Mouse (Mus musculus) adrenal gland, postnatal 10 days (tissue): ENCODE measurements around the gene Specc1l. TPM values are rescaled to one million over a fixed set of nuclear protein-coding genes. Genes with fewer than 3 reads are reported as not detected.
"Not testable (repeated sequence)": the region's sequence is repeated elsewhere in the genome, so short reads cannot be mapped to it uniquely, and the experiment has no call there.

Experiments
- DNase-seq: peaks from one replicate; pipeline ENCODE4 v3.0.0; 2021; ENCODE audit warnings: mixed read lengths
- total RNA-seq, 2 experiments: library from RNA; stranded (reverse); gene quantifications; 2 replicates each; pipeline ENCODE4 v1.2.3; 2021

Gene Specc1l
- total RNA-seq, 2 experiments from 2014 or later: 43.4 to 49.3 TPM

DNA sequence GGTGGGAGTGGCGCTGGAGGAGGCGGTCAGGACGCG is 104.8 kb downstream of the Specc1l start, which contains the start of gene Adora2a:
TSS of gene Adora2a (plus strand) at position 6 of the 36 bp plus-strand sequence.
- DNase-seq: no peak

DNA sequence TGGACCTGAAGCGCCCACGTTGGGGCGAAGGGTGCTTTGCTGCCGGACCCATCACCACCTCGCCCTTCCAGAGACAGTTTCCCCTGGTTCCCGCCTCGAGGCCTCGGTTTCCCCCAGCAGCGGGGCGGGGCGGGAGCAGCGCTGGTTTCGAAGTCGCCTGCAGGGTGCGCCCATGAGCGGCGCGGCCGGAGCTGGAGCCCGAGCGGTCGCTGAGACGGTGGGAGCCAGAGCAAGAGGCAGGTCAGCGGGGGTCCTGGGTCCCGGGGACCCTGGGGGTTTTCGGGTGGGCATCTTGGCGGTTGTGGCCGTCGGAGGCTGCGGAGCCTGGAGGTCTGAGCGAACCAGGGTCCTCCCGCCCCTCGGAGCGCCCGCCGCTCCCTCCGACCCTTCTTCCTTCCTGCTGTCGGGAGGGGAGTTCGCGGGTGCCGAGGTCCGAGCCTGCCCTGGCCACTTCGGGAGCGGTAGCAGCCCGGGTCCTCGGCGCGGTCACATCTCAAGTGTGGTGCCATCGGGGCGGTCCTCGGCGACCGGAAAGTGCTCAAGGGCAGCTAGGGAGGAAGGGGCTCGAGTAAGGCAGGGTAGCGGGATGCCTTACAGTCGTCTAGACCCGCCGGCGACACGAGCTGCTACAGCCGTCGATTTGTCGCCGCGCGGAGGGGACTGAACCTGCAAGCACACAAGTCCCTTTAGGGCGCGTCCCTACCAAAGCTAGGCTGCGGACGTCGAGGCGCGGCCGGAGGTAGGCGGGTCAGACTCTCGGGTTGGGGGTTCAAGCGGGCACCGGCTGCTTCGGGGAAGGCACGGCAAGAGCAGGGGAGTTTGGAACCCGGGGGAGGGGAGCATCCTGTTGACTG is 105.3 kb downstream of the Specc1l start:
- DNase-seq: peak; percentile 86

DNA sequence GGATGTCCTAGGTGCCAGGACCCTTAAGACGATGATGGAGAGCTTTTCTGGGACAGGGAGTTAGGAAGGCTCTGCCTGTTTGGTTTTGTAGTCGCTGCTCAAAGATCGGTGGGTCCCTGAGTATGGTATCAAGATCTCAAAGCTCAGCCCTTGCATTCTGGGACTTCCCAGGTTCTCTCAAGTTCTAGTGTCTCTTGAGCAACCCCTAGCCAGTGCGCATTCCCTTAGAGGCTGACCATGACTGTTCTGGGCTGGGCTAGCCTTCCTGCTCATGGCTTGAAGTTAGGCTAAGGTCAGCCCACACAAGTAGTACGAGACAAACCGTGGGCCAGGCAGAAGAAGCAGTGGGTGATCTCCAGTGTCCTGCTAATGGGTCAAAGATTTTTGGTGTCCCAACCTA is 106.3 kb downstream of the Specc1l start:
- DNase-seq: no peak

DNA sequence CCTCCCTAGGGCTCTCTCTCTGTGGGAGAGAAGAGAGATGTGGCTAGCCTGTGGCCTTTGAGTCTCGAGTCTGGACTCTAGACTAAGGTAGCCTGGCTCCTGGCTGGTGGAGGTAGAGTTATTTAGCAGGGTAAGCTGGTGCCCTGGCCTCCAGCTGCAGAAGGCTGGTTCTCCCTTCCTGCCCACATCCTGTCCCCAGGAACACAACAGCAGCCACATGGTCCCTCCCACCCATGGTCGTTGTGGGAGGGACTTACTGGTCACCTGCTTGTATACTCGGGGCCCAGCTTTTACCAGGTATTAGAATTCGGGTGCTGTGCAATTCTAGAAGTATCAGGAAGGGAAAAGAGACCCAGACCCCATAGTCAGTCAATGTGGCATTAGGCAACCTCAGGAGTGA is 108.4 kb downstream of the Specc1l start:
- DNase-seq: no peak

DNA sequence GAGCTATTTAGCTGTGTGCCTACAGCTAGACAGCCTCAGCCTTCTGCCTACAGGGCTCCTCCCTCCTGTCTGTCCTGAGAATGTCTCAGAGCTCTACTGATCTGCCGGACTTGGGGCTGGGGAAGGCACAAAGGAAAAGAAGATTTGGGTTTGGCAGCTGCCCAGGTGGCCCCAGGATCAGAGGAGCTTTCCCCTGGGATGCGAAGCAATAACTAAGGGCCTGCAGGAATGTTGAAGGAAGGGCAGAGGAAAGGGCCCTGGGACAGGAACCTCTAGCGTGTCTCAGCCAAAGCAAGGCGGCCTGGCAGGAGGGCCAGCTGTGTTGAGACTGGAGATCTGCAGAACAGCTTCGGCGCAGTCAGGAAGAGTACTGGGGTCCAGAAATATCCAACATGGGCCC is 111.1 kb downstream of the Specc1l start:
- no peak for DNase-seq

DNA sequence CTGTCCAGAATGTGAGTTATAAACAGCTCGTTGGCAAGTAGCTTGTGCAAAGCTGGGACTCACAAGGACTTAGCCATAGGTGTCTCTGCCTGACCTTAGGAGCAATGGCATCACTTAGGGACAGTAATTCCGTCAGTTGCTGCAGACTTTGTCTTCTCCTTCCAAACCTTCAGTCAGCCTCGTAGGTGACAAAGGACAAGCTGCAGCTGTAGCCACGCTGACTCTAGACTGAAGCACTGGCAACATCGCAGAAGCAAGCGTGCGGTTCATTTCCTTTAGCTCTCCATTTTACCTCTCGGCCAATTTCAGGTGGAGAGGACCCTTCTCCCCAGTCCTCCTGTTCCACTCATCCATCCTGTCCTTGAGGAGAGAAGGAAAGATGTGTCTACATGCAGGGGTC is 112.1 kb downstream of the Specc1l start:
- DNase-seq: no peak

DNA sequence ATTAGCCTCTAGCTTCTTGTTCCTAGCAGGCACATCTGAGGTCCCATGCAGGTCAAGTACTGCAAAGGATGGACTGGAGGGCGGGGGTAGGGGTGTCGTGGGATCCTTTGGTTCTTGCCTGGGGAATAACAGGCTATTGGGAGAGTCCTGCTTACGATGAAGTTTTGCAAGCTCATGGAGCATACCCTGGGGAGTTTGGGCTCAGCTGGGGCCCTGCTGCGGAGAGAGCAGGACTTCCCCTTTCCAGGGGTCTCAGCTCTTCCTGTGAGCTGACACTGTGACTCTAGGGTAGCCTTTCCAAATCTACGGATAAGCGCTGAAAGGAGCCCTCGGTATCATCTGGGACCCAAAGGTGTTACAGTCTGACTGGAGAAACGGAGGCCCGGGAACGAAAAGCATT is 112.5 kb downstream of the Specc1l start:
- DNase-seq: no peak

DNA sequence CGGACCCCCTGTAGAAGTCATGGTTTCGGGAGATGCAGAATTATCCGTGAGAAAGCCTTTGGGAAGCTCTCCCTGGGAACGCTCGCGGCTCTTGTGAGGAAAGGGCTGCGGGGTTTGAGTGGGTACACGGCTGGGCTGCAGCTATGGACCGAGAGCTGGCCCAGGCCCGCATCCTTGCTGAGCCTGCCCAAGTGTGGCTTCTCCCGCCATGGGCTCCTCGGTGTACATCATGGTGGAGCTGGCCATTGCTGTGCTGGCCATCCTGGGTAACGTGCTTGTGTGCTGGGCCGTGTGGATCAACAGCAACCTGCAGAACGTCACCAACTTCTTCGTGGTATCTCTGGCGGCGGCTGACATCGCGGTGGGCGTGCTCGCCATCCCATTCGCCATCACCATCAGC is 113.9 kb downstream of the Specc1l start:
- DNase-seq: no peak

DNA sequence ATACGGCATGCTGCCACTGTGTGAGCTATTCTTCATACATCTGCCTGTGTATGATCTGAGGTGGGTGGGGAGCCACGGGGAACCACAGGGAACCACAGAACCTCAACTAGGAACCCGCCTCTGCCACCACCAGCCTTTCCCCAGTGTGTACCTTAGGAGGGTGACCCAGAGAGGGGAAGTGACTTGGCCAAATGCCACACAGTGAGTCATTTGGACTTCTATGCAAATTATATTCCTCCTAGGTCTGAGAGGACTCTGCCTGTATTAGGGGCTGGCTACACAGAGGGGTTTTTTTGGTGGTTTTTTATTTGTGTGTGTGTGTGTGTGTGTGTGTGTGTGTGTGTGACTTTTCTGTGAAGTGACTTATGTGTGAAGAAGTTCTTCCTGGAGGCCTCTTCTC is 114.7 kb downstream of the Specc1l start:
- peak; percentile 70 for DNase-seq

DNA sequence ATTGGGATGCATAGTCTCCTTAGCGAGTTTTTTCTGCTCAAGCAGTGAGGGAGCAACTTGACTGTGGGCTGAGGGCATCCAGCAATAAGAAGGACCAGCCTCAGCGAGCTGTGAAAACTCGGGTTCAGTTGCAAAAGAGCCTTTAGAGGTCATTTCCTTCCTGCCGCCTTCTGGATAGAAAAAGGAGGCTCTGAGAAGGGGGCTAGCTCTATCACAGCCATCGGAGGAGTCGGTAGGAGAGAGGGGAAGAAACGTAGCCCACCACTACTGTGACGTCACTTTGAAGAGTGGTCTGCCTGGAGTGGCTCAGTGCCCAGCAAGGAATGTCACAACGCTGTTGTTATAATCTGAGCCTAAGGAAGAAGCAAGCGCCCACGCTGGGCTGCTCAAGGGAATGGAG is 115.2 kb downstream of the Specc1l start:
- DNase-seq: no peak

DNA sequence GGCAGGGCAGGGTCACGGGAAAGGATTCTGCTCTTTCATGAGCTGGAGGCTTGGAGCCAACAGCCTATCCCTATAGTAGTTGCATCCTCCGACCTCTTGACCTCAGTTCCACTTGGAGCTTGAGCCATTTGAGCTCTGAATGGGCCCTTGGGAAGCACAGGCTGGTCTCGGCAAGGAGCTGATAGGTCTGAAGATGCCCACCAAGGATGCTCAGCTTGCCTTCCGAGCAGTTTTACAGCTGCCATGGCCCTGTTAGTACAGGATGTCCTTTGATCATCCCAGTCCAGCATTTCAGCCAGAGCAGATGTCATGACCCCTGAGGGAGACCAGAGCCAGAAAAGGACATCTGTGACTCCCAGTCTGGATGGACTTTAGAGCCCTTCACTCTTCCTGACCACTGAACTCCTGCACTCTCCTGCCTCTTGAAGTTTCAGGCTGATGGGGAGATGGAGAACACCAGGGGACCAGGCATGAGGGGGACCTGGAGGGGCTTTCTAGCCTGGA is 116.4 kb downstream of the Specc1l start:
- DNase-seq: no peak

DNA sequence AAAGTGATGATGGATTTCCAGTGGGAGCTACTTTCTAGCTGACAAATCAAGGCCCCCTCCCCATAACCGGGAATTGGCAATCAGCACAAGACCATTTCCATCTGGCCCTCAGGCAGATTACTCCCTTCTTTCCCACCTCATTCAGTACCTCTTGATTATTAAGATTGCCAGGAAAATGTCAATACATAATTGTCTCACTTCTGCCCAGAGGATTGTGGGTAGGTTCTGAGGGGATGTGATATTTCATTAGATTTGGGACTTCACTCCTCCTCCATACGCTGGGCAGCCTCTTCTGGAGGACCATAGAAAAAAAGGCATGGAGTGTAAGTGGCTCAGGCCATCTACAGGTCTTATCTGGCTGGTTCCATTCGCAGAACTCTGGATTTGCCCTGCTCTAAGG is 120.4 kb downstream of the Specc1l start:
- DNase-seq: no peak

DNA sequence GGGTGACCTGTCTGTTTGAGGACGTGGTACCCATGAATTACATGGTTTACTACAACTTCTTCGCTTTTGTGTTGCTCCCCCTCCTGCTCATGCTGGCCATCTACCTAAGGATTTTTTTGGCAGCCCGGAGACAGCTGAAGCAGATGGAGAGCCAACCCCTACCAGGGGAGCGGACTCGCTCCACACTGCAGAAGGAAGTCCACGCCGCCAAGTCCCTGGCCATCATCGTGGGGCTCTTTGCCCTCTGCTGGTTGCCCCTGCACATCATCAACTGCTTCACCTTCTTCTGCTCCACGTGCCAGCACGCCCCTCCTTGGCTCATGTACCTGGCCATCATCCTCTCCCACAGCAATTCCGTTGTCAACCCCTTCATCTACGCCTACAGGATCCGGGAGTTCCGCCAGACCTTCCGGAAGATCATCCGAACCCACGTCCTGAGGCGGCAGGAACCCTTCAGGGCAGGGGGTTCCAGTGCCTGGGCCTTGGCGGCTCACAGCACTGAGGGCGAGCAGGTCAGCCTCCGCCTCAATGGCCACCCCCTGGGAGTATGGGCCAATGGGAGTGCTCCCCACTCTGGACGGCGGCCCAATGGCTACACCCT is 121.4 kb downstream of the Specc1l start:
- DNase-seq: no peak

DNA sequence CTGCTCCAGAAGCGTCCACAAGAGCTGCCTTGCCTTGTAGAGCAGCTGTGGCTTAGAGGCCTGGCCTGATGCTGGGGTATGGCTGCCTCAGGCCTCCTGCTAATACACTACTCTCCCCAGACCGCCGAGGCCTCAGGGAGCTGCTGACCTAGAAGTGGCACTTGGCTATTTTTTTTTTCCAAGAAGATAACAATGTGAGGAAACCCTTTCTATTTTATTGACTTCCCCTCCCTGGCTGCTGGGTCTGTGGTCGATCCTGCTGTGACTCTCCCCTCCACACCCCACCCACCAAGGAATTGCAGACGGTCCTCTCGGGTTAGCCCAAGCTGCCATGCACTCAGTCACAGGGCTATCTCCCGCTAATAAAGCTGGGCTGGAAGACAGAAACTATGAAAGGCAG is 122.3 kb downstream of the Specc1l start:
- DNase-seq: no peak

DNA sequence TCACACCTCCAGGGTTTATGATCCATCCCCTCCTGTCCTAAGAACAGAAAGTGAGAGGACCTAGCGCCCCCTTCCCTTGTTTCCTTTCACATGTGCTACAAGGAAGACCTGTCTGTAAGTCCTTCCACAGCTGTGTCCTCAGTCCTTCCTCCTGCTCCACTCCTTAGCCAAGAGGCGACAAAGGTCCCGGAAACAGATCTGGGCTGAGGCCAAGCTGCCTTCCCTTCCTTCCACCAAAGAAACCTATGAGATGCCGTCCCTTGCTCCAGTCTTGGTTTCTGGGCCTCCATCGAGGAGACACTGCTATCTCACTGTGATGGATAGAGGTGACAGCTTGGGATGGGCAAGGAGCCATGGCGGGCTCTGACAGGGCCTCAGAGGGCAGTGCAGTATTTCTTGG is 123.2 kb downstream of the Specc1l start:
- DNase-seq: no peak

DNA sequence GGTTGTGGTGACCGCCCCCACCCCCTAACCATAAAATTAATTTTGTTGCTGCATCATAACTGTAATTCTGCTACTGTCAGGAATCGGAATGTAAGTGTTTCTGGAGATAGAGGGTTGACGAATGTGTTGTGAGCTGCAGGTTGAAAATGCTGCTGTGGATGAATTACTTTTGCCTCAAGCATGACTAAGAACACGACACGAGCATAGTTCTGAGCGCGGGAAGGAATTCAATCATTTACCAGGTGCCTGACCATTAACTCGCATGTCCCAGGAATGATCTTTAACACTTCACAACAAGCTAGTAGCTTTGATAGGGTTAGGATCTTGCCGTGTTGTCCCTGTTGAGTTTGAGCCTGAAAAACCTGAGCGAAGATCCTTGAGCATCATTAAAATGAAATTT is 125.4 kb downstream of the Specc1l start:
- DNase-seq: no peak

DNA sequence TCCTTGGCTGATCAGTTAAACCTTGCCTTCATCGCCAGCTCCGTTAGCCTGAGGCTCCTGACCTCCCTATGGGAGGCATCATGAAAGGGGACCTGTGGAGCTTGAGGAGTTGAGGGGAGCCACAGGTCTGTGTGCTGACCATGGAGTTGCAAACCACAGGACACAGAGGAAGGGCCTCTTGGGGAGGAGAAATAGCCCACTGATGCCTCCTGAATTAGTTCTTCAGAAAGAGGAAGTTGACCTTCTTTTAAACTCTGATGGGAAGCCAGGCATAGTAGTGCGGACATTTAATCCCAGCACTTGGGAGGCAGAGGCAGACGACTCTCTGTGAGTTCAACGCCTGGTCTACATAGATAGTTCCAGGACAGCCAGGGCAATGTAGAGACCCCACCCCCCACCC is 127.0 kb downstream of the Specc1l start:
- DNase-seq: no peak

DNA sequence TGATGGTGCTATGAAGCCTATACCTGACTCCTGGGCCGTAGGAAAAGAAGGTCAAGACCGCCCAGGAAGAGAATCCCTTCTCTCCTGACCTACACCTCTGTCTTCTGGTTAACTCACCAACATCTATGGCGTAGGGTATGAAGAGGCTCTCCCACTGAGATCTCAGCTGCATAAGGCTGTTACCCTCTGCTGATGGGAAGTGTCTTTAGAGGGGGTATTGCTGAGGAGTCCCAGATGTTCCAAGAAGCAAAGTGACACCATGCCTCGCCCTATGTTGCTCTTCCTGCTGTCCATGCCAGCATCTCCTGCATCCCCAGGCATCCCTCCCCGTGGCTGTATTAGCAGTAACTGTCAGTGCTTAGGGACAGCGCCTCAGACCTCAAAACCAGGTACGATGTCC is 127.5 kb downstream of the Specc1l start:
- DNase-seq: no peak

DNA sequence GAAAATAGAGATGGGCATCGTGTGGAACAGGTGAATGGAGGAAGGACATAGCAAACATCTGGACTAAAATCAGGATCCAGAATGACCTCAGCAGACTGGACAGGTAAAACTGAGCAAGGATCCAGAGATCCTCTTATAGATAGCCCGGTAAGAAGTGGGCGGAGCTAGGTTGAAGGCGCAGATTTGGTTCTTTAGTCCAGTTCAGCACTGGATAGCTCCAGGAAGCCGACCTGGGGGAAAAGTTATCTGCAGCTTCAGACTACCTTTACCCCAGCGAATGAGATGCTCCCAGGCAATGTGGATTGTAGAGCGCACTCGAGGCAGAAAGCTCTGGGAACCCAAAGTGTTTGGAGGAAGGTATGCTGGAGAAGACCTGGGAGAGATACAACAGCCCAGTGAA is 130.1 kb downstream of the Specc1l start:
- no peak for DNase-seq

DNA sequence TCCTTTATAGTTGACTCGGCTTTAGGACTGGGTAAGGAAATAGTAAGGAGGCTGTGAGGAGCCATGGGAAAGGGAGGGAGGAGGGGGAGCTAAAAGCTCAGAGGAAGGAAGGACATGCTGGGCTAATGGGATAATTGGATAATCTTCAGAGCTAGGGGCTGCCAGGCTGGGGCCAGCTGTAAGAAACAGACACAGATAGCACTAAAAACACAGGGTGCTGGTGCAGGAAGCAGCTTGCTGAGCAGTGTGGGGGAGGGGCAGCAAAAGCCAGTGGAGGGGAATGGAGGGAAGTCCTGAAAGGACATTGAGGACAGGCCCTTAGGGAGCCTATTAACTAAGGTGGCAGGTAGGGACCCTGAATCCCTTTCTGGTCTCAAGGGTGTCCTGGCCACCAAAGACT is 132.7 kb downstream of the Specc1l start:
- DNase-seq: not testable (repeated sequence)

DNA sequence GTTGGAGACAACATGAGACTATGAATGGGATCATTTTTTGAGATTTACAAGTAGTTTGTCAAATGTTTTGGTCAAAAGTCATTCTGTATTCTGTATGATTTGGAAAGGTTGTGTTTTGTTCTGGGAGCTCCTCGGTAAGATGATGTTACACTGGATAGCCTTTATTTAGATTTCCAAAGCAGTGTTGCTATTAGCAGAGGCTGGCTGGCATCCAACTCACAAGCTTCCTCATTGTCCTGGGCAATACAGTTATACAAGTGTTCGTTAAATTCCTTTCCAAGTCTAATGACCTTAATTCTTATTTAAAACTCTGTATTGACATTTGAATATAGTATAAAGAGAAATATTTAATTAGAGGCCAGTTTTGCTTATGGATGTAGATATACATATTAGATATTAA is 133.4 kb downstream of the Specc1l start:
- no peak for DNase-seq

DNA sequence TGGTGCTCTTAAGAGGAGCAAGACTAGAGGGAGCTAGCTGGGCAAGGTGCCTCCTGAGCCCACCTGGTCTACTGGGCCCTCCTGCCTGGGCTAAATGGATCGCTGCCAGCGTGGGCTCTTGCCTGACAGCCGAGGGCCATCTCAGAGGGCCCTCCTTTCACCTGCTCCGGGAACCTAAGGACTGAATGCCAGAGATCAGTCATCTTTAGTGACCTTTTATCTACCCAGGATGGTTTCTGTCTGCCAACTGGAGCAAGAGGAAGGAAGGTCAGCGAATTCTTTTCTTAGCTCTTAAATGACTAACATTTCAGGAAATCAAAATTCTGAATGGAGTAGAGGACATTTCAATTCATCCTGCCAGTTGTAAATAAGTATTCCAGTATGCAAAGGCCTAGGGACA is 138.7 kb downstream of the Specc1l start:
- no peak for DNase-seq

DNA sequence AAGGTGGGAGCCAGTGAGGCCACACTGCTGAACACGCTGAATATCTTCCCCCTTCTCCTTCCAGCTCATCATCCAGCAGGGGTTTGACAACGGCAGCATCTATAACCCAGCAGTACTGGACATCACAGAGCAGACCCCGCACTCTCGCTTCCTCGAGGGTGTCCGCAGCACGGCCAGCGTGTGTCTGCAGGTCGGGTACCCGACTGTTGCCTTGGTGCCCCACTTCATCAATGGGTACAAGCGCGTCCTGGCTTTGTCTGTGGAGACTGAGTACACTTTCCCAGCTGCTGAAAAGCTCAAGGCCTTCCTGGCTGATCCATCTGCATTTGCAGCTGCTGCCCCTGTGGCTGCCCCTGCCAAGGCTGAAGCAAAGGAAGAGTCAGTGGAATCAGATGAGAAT is 140.7 kb downstream of the Specc1l start:
- no peak for DNase-seq

DNA sequence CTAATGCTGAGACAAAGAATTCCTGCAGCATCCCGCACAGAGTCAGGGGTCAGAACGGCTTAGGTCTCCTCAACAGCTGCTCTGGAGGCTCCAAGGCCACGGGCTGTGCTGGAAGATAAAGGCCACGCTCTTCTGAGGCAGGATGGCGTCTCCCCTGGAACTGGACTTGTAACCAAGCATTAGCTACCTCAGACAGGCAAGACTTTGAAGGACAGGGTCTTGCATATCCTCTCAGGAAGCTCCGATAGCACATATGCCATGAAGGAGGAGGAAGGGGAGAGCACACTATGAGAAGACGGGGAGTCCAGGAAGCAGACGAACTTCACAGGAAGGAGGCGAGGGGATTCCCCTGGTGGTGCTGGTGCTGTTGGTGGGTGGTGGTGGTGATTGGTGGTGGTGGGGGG is 142.0 kb downstream of the Specc1l start:
- DNase-seq: not testable (repeated sequence)

DNA sequence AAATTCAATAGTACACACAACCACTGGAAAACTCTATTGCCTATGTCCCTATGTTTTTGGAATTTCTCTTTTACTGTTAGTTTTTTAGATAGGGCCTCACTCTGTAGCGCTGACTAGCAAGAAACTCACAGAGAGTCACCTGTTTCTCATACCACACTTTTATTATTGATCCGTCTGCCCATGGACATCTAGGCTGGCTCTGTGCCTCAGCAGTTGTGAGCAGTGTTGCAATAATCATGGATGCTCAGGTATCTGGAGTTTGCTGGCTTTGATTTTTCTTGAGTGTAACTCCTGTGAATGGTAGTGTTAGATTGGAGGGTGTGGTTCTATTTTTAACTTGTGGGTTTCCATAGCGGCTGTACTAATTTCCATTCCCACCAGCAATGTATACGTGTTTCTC is 143.5 kb downstream of the Specc1l start:
- DNase-seq: no peak
